Mouse (Mus musculus): ENCODE measurements around the gene Trmt1l.
A peak's percentile ranks its signal among the peaks of the same experiment; 100 is the strongest.

The Trmt1l gene

DNA sequence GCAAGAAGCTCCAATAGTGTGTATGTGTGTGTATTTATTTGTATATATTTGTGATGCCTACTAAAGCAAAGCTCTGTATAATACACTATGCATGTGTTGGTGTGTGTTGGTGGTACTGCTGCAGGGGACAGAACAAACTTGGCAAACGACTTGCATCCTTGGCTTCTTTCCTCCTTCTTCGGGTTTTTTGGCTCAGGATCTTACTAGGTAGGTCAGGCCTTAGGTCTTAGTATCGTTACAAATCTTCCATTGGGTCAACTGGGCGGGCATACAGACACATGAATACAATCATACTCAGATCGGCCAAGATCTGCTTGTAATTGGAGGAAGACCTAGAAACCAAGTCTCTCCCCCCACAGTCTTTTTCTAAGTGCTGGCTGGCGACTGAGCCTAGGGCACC, 66.4 kb downstream of the Trmt1l start:
- DNase-seq (ENCODE audit: low spot score in 2 of 2) = no peak

DNA sequence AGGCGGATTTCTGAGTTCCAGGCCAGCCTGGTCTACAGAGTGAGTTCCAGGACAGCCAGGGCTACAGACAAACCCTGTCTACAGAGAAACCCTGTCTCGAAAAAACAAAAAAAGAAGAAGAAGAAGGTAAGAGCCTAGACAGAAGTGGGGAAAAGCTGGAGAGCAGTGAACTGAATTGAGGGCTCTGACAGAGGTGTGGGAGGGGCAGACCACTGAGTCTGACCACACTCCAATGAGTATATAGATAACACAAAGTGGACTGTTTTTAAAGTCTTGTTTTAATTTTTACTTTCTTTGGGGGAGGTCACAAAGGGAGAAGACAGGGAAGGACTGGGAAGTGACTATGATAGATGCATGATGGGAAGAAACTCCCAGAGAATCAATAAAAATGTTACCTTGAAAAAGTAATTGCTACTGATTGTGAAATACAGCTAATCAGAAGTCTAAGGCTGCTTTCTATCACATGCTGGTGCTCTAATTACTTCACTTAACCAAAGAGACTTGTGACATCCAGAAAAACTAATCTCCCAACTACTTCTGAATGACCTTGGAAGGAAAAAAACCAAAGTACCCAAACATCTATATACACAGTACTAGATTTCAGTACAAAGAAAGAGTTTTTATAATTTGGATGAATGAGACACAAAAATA, 67.4 kb downstream of the Trmt1l start:
- DNase-seq (ENCODE audit: low spot score in 2 of 2) = no peak

- no peak for DNase-seq (ENCODE audit: low spot score in 2 of 2)
Observed at GRCm38 (mm10) chr1:151497028-151497427, 68.7 kb downstream of the Trmt1l start.

- peak in 1 of 2 experiments; percentile 24 for DNase-seq (ENCODE audit: low spot score in 2 of 2)
Observed at GRCm38 (mm10) chr1:151497942-151498341, 69.6 kb downstream of the Trmt1l start.

DNA sequence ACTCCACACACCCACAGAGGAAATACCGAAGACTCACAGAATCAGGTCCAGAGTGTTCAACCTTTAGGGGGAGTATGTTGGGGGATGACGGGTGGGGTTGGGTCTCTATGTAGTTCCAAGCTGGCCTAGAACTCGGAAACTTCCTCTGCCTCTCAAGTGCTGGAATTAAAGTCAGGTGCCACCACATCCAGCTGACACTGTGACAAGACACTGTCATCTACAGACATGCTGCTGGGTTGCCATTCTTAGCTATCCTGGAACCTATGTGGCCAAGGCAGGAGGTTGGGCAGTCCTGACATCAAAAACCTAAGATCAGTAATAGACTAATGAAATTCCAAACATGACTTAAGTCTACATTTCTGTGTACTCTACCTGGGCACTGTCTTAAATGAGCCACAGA, 70.0 kb downstream of the Trmt1l start:
- DNase-seq (ENCODE audit: low spot score in 2 of 2) = no peak

- DNase-seq (ENCODE audit: low spot score in 2 of 2) = peak; percentile 16
Observed at GRCm38 (mm10) chr1:151499815-151500501, 71.6 kb downstream of the Trmt1l start.

GRCm38 (mm10) chr1:151500531-151501361, 72.4 kb downstream of the Trmt1l start, which contains the start of gene Rnf2:
Rnf2 (minus strand) TSS chr1:151500955.
- DNase-seq (ENCODE audit: low spot score in 2 of 2) = peak; percentile 80 to 86

Data from right cerebral cortex, postnatal 36 days (tissue).